Mouse (Mus musculus) ES-E14 (cell line): Measurements from ENCODE around the gene Arhgap11a.

Source experiments
- CHD2 ChIP-seq: IDR thresholded peaks from 2 replicates; pipeline ENCODE4 v1.6.1; 2014; ENCODE audit warnings: mild to moderate bottlenecking, low read depth, low read length, inconsistent platforms
- HCFC1 ChIP-seq: IDR thresholded peaks from 2 replicates; pipeline ENCODE4 v1.6.1; 2012; ENCODE audit warnings: low read length, inconsistent platforms, borderline replicate concordance; ENCODE audit not compliant: insufficient read depth
- MAFK ChIP-seq: IDR thresholded peaks from 2 replicates; pipeline ENCODE4 v1.6.1; 2014; ENCODE audit warnings: mild to moderate bottlenecking, low read depth, low read length, inconsistent platforms; ENCODE audit not compliant: insufficient read depth
- ZNF384 ChIP-seq: IDR thresholded peaks from 2 replicates; pipeline ENCODE4 v1.6.1; 2012; ENCODE audit warnings: low read depth, low read length, inconsistent platforms

DNA sequence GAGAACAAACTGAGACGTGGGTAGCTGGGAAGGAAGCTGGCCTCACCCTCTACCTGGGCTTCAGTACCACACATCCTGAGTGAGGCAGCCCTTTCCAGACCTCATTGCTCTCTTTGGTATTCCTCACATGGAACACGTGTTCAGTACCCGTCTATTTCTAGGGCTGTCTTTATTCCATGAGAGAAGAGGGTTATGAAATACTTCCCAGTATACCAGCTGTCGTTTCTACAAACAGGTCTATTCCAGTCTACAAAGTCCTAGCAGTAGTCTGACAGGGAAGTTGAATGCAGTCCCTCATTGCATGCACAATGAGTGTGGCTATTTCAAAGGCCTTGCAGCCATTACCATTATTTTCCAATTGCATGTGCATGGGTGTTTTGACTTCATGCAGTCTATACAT, 42.7 kb downstream of the Arhgap11a start:
- no peak for TF ChIP-seq MAFK
- TF ChIP-seq CHD2: no peak
- no peak for TF ChIP-seq HCFC1
- no peak for TF ChIP-seq ZNF384
